Mouse (Mus musculus): Measurements from ENCODE around the gene Ttc28. TPM values are rescaled to one million over a fixed set of nuclear protein-coding genes. Genes with fewer than 3 reads are reported as not detected.

Gene Ttc28
- polyA plus RNA-seq, 1 experiment from 2014 or later: 3.5 TPM

DNA sequence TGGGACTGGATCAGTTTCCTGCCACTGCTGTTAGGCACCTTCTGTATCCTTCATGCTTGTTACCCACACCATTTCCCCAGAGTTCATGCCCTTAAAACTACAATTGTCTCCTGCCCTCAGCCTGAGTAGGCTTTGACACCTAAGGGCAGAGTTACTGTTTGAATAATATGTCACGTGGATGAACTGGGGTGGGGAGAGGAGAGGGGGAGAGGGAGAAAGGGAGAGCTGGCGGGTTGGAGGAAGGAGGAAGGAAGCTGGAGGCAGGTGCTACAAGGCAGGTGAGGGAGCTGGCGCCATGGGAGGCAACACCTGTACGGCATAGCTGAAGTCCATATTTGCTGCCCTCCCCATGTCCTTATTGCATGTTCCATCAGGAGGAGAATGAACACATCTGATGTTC, 137.7 kb downstream of the Ttc28 start:
- Histone ChIP-seq H3K36me3 (ENCODE audit: control insufficient read depth, insufficient read depth, low read length) (no peaks in the 10 kb centered on the region), H3K4me3 (ENCODE audit: low read depth, low read length) (no peak overlapping the region), H3K27me3 (ENCODE audit: control insufficient read depth, insufficient read depth, low read length) (no peaks in the 10 kb centered on the region), H3K4me1 (replicated peaks; ENCODE audit: control insufficient read depth, insufficient read depth) (no peaks in the 10 kb centered on the region), H3K4me2 (replicated peaks; ENCODE audit: low read depth) (no peak overlapping the region), H3K9ac (ENCODE audit: low read length) (no peak overlapping the region), H3K9me3 (ENCODE audit: control insufficient read depth, low read length) (no peaks in the 10 kb centered on the region), H3K27ac (replicated peaks) (no peak overlapping the region)
- TF ChIP-seq CTCF (IDR thresholded peaks at IDR 0.05; ENCODE audit: low read depth): no peak
- TF ChIP-seq EP300 (optimal IDR thresholded peaks at IDR 0.05): no peak
- 50% methylated on average over 4 of the region's 4 CpGs for WGBS
- ATAC-seq (ENCODE audit: low FRiP score, low TSS enrichment) (0 out of 2 replicates have a peak, but pooled peaks have one; percentile 63), DNase-seq (ENCODE audit: low spot score) (peak; percentile 37)

DNA sequence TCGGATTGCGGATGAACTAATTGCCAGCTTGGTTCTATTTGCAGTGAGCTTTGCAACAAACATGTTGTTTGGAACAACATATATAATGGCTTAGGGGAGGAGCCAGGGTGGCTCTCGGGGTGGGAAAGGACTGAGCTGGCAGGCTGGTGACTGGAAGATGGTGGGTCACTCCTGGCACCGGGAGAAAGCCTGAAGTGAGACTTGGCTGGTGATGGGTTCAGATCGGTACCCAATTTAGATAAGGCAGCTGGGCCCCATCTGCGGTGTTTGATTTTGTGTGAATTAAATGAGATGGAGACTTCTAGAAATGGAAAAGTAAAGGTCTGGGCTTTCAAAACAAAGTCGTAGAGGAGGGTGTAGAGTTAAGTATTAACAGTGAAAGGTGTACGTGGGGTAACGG, 142.7 kb downstream of the Ttc28 start:
- H3K36me3 ChIP-seq (ENCODE audit: control insufficient read depth, insufficient read depth, low read length): no peaks in the 10 kb centered on the region
- DNase-seq (ENCODE audit: low spot score) (no peak), ATAC-seq (ENCODE audit: low FRiP score, low TSS enrichment) (no peak)
- H3K4me2 ChIP-seq (replicated peaks; ENCODE audit: low read depth): no peak overlapping the region
- H3K4me1 ChIP-seq (replicated peaks; ENCODE audit: control insufficient read depth, insufficient read depth): peaks cover 4% of the 10 kb centered on the region; the same call in 1 of the 2 replicates
- no peak overlapping the region for H3K9ac ChIP-seq (ENCODE audit: low read length)
- 75% methylated on average over 9 of the region's 9 CpGs for WGBS
- H3K27ac ChIP-seq (replicated peaks): no peak overlapping the region
- no peak overlapping the region for H3K4me3 ChIP-seq (ENCODE audit: low read depth, low read length)
- H3K9me3 ChIP-seq (ENCODE audit: control insufficient read depth, low read length): no peaks in the 10 kb centered on the region
- TF ChIP-seq CTCF (IDR thresholded peaks at IDR 0.05; ENCODE audit: low read depth) (no peak), EP300 (optimal IDR thresholded peaks at IDR 0.05) (no peak)
- H3K27me3 ChIP-seq (ENCODE audit: control insufficient read depth, insufficient read depth, low read length): peaks cover 2% of the 10 kb centered on the region; the same call in 1 of the 2 replicates

DNA sequence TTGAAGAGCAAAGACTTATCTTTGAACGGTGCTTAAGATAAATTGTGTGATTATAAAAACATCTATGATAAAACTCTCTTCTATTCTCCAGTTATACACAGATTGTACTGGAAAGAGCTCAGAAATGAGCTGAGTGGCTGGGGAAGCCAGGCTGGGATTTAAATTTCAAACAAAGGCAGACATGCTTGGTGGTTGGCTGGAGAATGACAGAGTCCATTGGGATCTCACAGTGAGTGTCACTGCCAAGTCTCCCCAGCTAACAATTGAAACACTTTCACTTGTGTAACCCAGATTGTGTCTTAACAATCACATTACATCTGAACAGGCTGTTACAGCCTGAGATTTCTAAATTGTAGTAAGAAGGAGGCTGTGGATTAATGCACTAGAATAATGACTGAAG, 143.3 kb downstream of the Ttc28 start:
- H3K4me1 ChIP-seq (replicated peaks; ENCODE audit: control insufficient read depth, insufficient read depth): peaks cover 4% of the 10 kb centered on the region; the same call in 1 of the 2 replicates
- H3K27ac ChIP-seq (replicated peaks): no peak overlapping the region
- DNase-seq (ENCODE audit: low spot score): no peak
- TF ChIP-seq EP300 (optimal IDR thresholded peaks at IDR 0.05): no peak
- no peak for TF ChIP-seq CTCF (IDR thresholded peaks at IDR 0.05; ENCODE audit: low read depth)
- no peak overlapping the region for H3K4me3 ChIP-seq (ENCODE audit: low read depth, low read length)
- no peak for ATAC-seq (ENCODE audit: low FRiP score, low TSS enrichment)
- no peaks in the 10 kb centered on the region for H3K9me3 ChIP-seq (ENCODE audit: control insufficient read depth, low read length)
- no peaks in the 10 kb centered on the region for H3K36me3 ChIP-seq (ENCODE audit: control insufficient read depth, insufficient read depth, low read length)
- H3K27me3 ChIP-seq (ENCODE audit: control insufficient read depth, insufficient read depth, low read length): peaks cover 2% of the 10 kb centered on the region; the same call in 1 of the 2 replicates
- WGBS: 47% methylated on average over 1 of the region's 1 CpGs
- H3K4me2 ChIP-seq (replicated peaks; ENCODE audit: low read depth): no peak overlapping the region
- H3K9ac ChIP-seq (ENCODE audit: low read length): no peak overlapping the region

DNA sequence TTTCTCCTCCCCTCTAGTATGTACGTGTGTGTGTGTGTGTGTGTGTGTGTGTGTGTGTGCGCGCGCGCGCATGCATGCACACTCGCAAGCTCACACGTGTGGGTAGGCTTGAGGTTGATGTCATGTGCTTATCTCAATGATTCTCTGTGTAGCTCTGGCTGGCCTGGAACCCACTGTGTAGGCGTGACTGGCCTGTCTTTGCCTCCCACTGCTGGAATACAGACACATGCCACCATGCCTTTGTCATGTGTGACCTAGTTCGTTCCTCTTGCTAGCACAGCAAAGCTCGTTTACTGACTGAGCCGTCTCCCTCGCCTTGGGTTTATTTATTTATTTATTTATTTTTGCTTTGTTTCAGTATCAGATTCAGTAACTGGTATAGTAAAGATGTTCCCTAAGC, 145.0 kb downstream of the Ttc28 start:
- 88% methylated on average over 13 of the region's 13 CpGs for WGBS

GRCm38 (mm10) chr5:111025476-111025875, 145.9 kb downstream of the Ttc28 start:
- peaks cover 2% of the 10 kb centered on the region; the same call in 1 of the 2 replicates for H3K27me3 ChIP-seq (ENCODE audit: control insufficient read depth, insufficient read depth, low read length)
- H3K4me1 ChIP-seq (replicated peaks; ENCODE audit: control insufficient read depth, insufficient read depth): peaks cover 4% of the 10 kb centered on the region; the same call in 1 of the 2 replicates
- no peaks in the 10 kb centered on the region for H3K9me3 ChIP-seq (ENCODE audit: control insufficient read depth, low read length)
- no peak for DNase-seq (ENCODE audit: low spot score)
- no peaks in the 10 kb centered on the region; the same call in 1 of the 2 replicates for H3K36me3 ChIP-seq (ENCODE audit: control insufficient read depth, insufficient read depth, low read length)
- 35% methylated on average over 14 of the region's 14 CpGs for WGBS
- no peak overlapping the region for H3K9ac ChIP-seq (ENCODE audit: low read length)
- no peak for TF ChIP-seq EP300 (optimal IDR thresholded peaks at IDR 0.05)
- TF ChIP-seq CTCF (IDR thresholded peaks at IDR 0.05; ENCODE audit: low read depth): no peak
- ATAC-seq (ENCODE audit: low FRiP score, low TSS enrichment): no peak
- H3K4me2 ChIP-seq (replicated peaks; ENCODE audit: low read depth): no peak overlapping the region
- H3K4me3 ChIP-seq (ENCODE audit: low read depth, low read length): no peak overlapping the region
- H3K27ac ChIP-seq (replicated peaks): no peak overlapping the region

More for the DNA sequence above, 145.0 kb downstream of the Ttc28 start:
- Histone ChIP-seq H3K27ac (replicated peaks) (no peak overlapping the region), H3K36me3 (ENCODE audit: control insufficient read depth, insufficient read depth, low read length) (no peaks in the 10 kb centered on the region; the same call in 1 of the 2 replicates), H3K4me3 (ENCODE audit: low read depth, low read length) (no peak overlapping the region), H3K9me3 (ENCODE audit: control insufficient read depth, low read length) (no peaks in the 10 kb centered on the region), H3K4me1 (replicated peaks; ENCODE audit: control insufficient read depth, insufficient read depth) (peaks cover 4% of the 10 kb centered on the region; the same call in 1 of the 2 replicates), H3K4me2 (replicated peaks; ENCODE audit: low read depth) (no peak overlapping the region), H3K9ac (ENCODE audit: low read length) (no peak overlapping the region), H3K27me3 (ENCODE audit: control insufficient read depth, insufficient read depth, low read length) (peaks cover 2% of the 10 kb centered on the region; the same call in 1 of the 2 replicates)
- TF ChIP-seq CTCF (IDR thresholded peaks at IDR 0.05; ENCODE audit: low read depth) (no peak), EP300 (optimal IDR thresholded peaks at IDR 0.05) (no peak)
- DNase-seq (ENCODE audit: low spot score) (no peak), ATAC-seq (ENCODE audit: low FRiP score, low TSS enrichment) (no peak)

GRCm38 (mm10) chr5:111026209-111026608, 146.6 kb downstream of the Ttc28 start:
- TF ChIP-seq CTCF (IDR thresholded peaks at IDR 0.05; ENCODE audit: low read depth) (no peak), EP300 (optimal IDR thresholded peaks at IDR 0.05) (no peak)
- Histone ChIP-seq H3K27ac (replicated peaks) (no peak overlapping the region), H3K27me3 (ENCODE audit: control insufficient read depth, insufficient read depth, low read length) (peaks cover 2% of the 10 kb centered on the region; the same call in 1 of the 2 replicates), H3K4me3 (ENCODE audit: low read depth, low read length) (no peak overlapping the region), H3K36me3 (ENCODE audit: control insufficient read depth, insufficient read depth, low read length) (no peaks in the 10 kb centered on the region; the same call in 1 of the 2 replicates), H3K4me1 (replicated peaks; ENCODE audit: control insufficient read depth, insufficient read depth) (peaks cover 4% of the 10 kb centered on the region; the same call in 1 of the 2 replicates), H3K9ac (ENCODE audit: low read length) (no peak overlapping the region), H3K4me2 (replicated peaks; ENCODE audit: low read depth) (no peak overlapping the region), H3K9me3 (ENCODE audit: control insufficient read depth, low read length) (no peaks in the 10 kb centered on the region)
- no peak for ATAC-seq (ENCODE audit: low FRiP score, low TSS enrichment)
- DNase-seq (ENCODE audit: low spot score): no peak
- WGBS: 47% methylated on average over 8 of the region's 8 CpGs

Data from stomach, postnatal 0 days (tissue).